Mouse (Mus musculus) cerebellum, postnatal 25 days (tissue): ENCODE results near the gene Gclc.

Experiments
- DNase-seq, 2 experiments: peaks; one replicate each; pipeline ENCODE4 v3.0.0; 2021; ENCODE audit warnings: mixed read lengths in 2 of 2

Gclc gene

GRCm38 (mm10) chr9:77753853-77754727, at the start of gene Gclc:
Gene Gclc, plus strand, starts transcription at chr9:77754535.
- peak; percentile 95 to 97 for DNase-seq

GRCm38 (mm10) chr9:77706515-77706914, 47.8 kb upstream of the Gclc start:
- no peak for DNase-seq

GRCm38 (mm10) chr9:77707433-77708139, 46.7 kb upstream of the Gclc start:
- no peak for DNase-seq

GRCm38 (mm10) chr9:77708950-77709349, 45.4 kb upstream of the Gclc start:
- no peak for DNase-seq

- no peak for DNase-seq
Measured at GRCm38 (mm10) chr9:77711021-77711569, 43.2 kb upstream of the Gclc start.

GRCm38 (mm10) chr9:77712816-77713215, 41.5 kb upstream of the Gclc start:
- DNase-seq = no peak

- no peak for DNase-seq
Measured at GRCm38 (mm10) chr9:77713301-77713700, 41.0 kb upstream of the Gclc start.

- DNase-seq = no peak
Measured at GRCm38 (mm10) chr9:77715262-77715661, 39.1 kb upstream of the Gclc start.

- no peak for DNase-seq
Measured at GRCm38 (mm10) chr9:77716009-77716408, 38.3 kb upstream of the Gclc start.

- no peak for DNase-seq
Measured at GRCm38 (mm10) chr9:77717831-77718435, 36.4 kb upstream of the Gclc start.

- no peak for DNase-seq
Measured at GRCm38 (mm10) chr9:77718816-77719411, 35.4 kb upstream of the Gclc start.

GRCm38 (mm10) chr9:77719675-77720074, 34.7 kb upstream of the Gclc start:
- no peak for DNase-seq

GRCm38 (mm10) chr9:77722381-77722780, 32.0 kb upstream of the Gclc start:
- DNase-seq = no peak

- no peak for DNase-seq
Measured at GRCm38 (mm10) chr9:77724216-77724615, 30.1 kb upstream of the Gclc start.

GRCm38 (mm10) chr9:77725448-77725847, 28.9 kb upstream of the Gclc start:
- no peak for DNase-seq

- no peak for DNase-seq
Measured at GRCm38 (mm10) chr9:77726018-77726684, 28.2 kb upstream of the Gclc start.

GRCm38 (mm10) chr9:77727012-77727411, 27.3 kb upstream of the Gclc start:
- no peak for DNase-seq

- no peak for DNase-seq
Measured at GRCm38 (mm10) chr9:77732067-77732466, 22.3 kb upstream of the Gclc start.

- DNase-seq = no peak
Measured at GRCm38 (mm10) chr9:77737298-77738041, 16.9 kb upstream of the Gclc start.

GRCm38 (mm10) chr9:77741452-77741851, 12.9 kb upstream of the Gclc start:
- no peak for DNase-seq

- DNase-seq = no peak
Measured at GRCm38 (mm10) chr9:77744798-77745197, 9.5 kb upstream of the Gclc start.

GRCm38 (mm10) chr9:77746315-77746714, 8.0 kb upstream of the Gclc start:
- no peak for DNase-seq
